Comparison of ENCODE assay signal across 8 mouse cellular contexts in genomic region chr10:110919531-110920343, GRCm38 (mm10). TPM values are rescaled to one million over a fixed set of nuclear protein-coding genes. Genes with fewer than 3 reads are reported as not detected.
DNase-seq lines count a peak whose midpoint lies in the region; ATAC-seq and TF ChIP-seq lines count a peak whose summit lies in the region.

TSS of gene Csrp2 (plus strand) at chr10:110919789.

- H3K4me2 ChIP-seq in hindbrain, embryonic 14.5 days (replicated peaks): peak within 1 kb of the TSS; percentile 94

- peak within 1 kb of the TSS; percentile 81 for H3K27ac ChIP-seq in hindbrain, embryonic 14.5 days
- peak within 1 kb of the TSS; percentile 58 for H3K27ac ChIP-seq in left cerebral cortex, adult 2 months

- WGBS in hindbrain, embryonic 14.5 days: under 1% methylated on average over 66 of the region's 67 CpGs

- H3K9me3 ChIP-seq in hindbrain, embryonic 14.5 days (ENCODE audit: control insufficient read depth, low read length): no peaks in the 10 kb centered on the region

- no peak for TF ChIP-seq CTCF in left cerebral cortex, adult 2 months (IDR thresholded peaks at IDR 0.05)

- H3K27me3 ChIP-seq in hindbrain, embryonic 14.5 days (ENCODE audit: control insufficient read depth, insufficient read depth, low read length): no peaks in the 10 kb centered on the region

- intact Hi-C loops in left cerebral cortex, adult 2 months (cut with DNase I): no loop called here

- peak; percentile 93 for ATAC-seq in hindbrain, embryonic 14.5 days (ENCODE audit: low FRiP score)
- ATAC-seq in megakaryocyte, adult 5-6 weeks (ENCODE audit: poor library complexity, severe bottlenecking): peak; percentile 80

- peaks cover 11% of the 10 kb centered on the region for H3K4me1 ChIP-seq in hindbrain, embryonic 14.5 days (replicated peaks; ENCODE audit: control insufficient read depth, insufficient read depth, low read length)

- peak within 1 kb of the TSS; percentile 73 for H3K4me3 ChIP-seq in hindbrain, embryonic 14.5 days (replicated peaks; ENCODE audit: low read length)
- peak within 1 kb of the TSS; percentile 76 for H3K4me3 ChIP-seq in left cerebral cortex, adult 2 months

- DNase-seq in ZHBTc4 (ENCODE audit: low read depth, low spot score): peak; percentile 98
- DNase-seq in cerebellum, postnatal 25 days: peak; percentile 80 to 87
- DNase-seq in frontal cortex, postnatal 36 days (ENCODE audit: low spot score in 2 of 2): peak; percentile 59 to 61
- peak; percentile 87 for DNase-seq in hindbrain, embryonic 14.5 days (ENCODE audit: low spot score)
- peak; percentile 49 to 71 for DNase-seq in left cerebral cortex, adult 2 months (ENCODE audit: extremely low spot score in 1 of 2, low spot score in 2 of 2)
- DNase-seq in right cerebral cortex, adult 2 months (ENCODE audit: low spot score in 2 of 2): peak; percentile 55 to 57
- peak; percentile 92 for DNase-seq in urinary bladder, postnatal 14 days (ENCODE audit: low spot score)

- H3K9ac ChIP-seq in hindbrain, embryonic 14.5 days: peak within 1 kb of the TSS; percentile 91

- no peaks in the 10 kb centered on the region for H3K36me3 ChIP-seq in hindbrain, embryonic 14.5 days (replicated peaks; ENCODE audit: control insufficient read depth, insufficient read depth)

RNA-seq across cellular contexts. Expression of gene Csrp2, which starts in this region (rescaled TPM):
- polyA plus RNA-seq in hindbrain, embryonic 14.5 days (2014; fragmentation: Nextera tagmentation; extraction: Ambion mirVana): 122 and 128 TPM in 2 replicates
- 10 to 100 TPM in 1 of 2 experiments, 1 to 10 TPM in 1; 7.0 to 10.7 TPM for total RNA-seq in left cerebral cortex, adult 2 months (2021)
- total RNA-seq in megakaryocyte, adult 5-6 weeks (2015): 56.4 and 57.9 TPM in 2 replicates
- 174 and 176 TPM in 2 replicates for total RNA-seq in megakaryocyte, adult 5-6 weeks (2017)

Comparison
In these comparisons a context has a peak if more than half of its experiments do, and no peak if none do; other contexts are left out.
1. Peak in every context shown above with its lines: DNase-seq, ATAC-seq, H3K4me3 ChIP-seq and H3K27ac ChIP-seq.
2. RNA of gene Csrp2 (total RNA-seq): 56.4 to 176 TPM in megakaryocyte, adult 5-6 weeks; 7.0 to 10.7 TPM in left cerebral cortex, adult 2 months; every median in the first group is over 4 times any median in the second.